Mouse (Mus musculus): Measurements from ENCODE around the gene Ube2d1.

DNA sequence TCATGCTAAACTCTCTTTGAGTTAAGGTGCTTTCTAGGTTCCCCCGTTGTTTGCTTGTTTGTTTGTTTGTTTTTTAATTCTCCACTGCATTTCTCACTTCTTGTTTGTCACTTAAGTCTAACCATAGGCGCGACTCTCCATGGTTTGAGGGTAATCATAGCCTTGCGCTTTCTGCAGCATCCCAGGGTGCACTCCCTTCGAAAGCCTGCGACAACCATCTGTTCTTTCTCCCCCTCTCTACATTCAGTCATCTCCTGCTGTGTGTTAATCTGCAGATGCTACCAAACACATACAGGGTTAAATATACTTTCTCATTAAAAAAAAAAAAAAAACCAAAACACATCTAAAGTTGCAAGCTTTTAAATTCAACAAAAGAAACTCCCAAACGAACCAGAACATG, 31.4 kb upstream of the Ube2d1 start:
- TF ChIP-seq CHD1 (IDR thresholded peaks at IDR 0.05; ENCODE audit: low read depth, low read length), result no peak
- TF ChIP-seq CTCF (conservative IDR thresholded peaks at IDR 0.05 in 1 of 2, IDR thresholded peaks at IDR 0.05 in 1 of 2; ENCODE audit: low read depth in 2 of 2, low read length in 2 of 2), result no peak
- TF ChIP-seq MAFK (IDR thresholded peaks at IDR 0.05; ENCODE audit: insufficient replicate concordance, low read length), result no peak
- no peak for TF ChIP-seq ETS1 (conservative IDR thresholded peaks at IDR 0.05; ENCODE audit: low read depth, low read length)
- TF ChIP-seq TBP (conservative IDR thresholded peaks at IDR 0.05; ENCODE audit: low read depth, low read length), result no peak
- TF ChIP-seq USF2 (conservative IDR thresholded peaks at IDR 0.05; ENCODE audit: low read depth, low read length), result no peak
- no peak for TF ChIP-seq HCFC1 (IDR thresholded peaks at IDR 0.05; ENCODE audit: low read depth, low read length)
- TF ChIP-seq EP300 (IDR thresholded peaks at IDR 0.05; ENCODE audit: low read length), result no peak
- no peak for TF ChIP-seq POLR2A (IDR thresholded peaks at IDR 0.05; ENCODE audit: low read depth, low read length)
- no peak for TF ChIP-seq MAX (IDR thresholded peaks at IDR 0.05; ENCODE audit: low read length)
